Mouse (Mus musculus) G1E (cell line): ENCODE results near the gene Spdye4b.

Experiments
- CTCF ChIP-seq: IDR thresholded peaks from 2 replicates; pipeline ENCODE4 v1.5.1; 2012; ENCODE audit warnings: low read depth, low read length, inconsistent platforms, mixed read lengths
- GATA1 ChIP-seq: IDR thresholded peaks from 2 replicates; pipeline ENCODE4 v1.6.1; 2012; ENCODE audit warnings: borderline replicate concordance, low read length, inconsistent platforms, mixed read lengths
- GATA2 ChIP-seq: IDR thresholded peaks from 2 replicates; pipeline ENCODE4 v1.6.1; 2012; ENCODE audit warnings: low read depth, low read length, inconsistent platforms, borderline replicate concordance
- POLR2AphosphoS5 ChIP-seq: IDR thresholded peaks from 2 replicates; pipeline ENCODE4 v1.6.1; 2012; ENCODE audit warnings: low read depth, low read length, inconsistent platforms; ENCODE audit not compliant: insufficient replicate concordance
- TAL1 ChIP-seq: conservative IDR thresholded peaks from 2 replicates; pipeline ENCODE4 v1.6.1; 2012; ENCODE audit warnings: low read depth, low read length, inconsistent platforms, mixed read lengths

DNA sequence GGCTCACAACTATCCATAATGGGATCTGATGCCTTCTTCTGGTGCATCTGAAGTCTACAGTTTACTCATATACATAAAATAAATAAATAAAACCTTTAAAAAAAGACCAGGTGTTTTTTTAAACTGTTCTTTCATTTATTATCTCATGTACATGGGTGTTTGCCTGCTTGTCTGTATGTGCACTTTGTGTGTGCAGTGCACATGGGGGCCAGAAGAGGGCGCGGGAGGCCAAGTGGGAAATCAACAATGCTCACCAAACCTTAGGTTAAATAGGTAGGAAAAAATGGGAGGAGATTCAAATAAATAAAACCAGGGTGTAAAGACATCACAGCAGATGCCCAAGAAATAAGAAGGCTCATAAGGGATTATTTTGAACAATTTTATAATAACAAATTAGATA, 30.8 kb upstream of the Spdye4b start:
- TF ChIP-seq CTCF (no peak), GATA2 (no peak), TAL1 (no peak), GATA1 (no peak), POLR2AphosphoS5 (no peak)
